Mouse (Mus musculus): ENCODE measurements at regions not wholly inside any gene's neighbourhood (a gene's known extent, or its start where the extent isn't known, plus 50 kb on each side); places are given as distances from the start of the nearest gene placed in this dataset.
A peak's percentile ranks its signal among the peaks of the same experiment; 100 is the strongest.

- no peak for DNase-seq (ENCODE audit: low spot score in 2 of 2)
These were observed 101.4 kb upstream of the Prok2 start for GRCm38 (mm10) chr6:99827625-99828024.

GRCm38 (mm10) chr6:99824808-99825207, 98.6 kb upstream of the Prok2 start:
- no peak for DNase-seq (ENCODE audit: low spot score in 2 of 2)

DNA sequence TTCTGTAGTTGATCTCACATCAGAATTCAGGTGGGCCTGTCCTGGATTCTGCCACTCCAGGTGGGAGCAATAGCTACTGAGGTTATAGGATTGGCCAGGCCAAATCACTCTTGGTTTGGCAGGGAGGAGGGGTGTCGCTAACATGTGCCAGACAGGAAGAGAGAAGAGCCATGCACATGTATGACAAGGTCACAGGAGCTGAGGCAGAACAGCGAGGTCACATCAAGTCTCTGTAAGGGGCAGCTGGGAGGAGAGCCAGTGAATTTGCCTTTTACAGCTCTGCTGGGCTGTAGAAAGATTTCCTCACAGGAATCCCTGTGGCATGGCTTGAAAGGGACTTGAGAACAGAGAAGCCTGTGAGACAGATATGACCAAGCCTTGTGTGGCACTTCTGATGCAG, 96.3 kb upstream of the Prok2 start:
- DNase-seq (ENCODE audit: low spot score in 2 of 2), result no peak

DNA sequence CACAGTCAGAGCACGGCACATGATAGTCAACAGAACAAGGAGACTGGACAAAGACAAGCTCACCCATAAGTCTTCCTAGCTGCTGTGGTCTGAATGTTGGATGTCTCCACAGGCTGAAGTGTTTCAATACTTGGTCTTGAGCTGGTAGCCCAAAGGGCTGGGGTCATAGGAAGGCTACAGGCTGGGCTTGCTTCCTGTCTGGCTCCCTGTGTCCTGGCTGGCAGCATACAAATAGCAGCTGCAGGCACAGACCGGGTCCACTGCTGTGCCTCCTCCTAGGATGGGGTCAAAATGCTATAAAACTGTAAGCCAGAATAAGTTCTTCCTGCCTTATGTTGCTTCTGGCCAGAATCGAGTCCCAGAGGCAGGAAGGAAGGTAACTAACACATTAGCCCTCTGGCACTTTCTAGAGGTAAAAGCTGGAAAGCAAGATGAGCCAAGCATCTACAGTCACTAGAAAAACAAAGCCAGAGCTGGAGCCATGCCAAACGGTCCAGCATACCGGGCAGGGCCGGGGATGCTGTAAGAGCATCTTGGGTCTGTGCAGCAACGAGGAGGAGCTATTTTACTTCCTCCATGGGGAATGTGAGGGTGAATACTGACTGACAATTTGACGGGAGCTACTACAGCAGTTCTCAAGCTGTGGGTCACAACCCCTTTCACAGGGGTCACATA, 93.2 kb upstream of the Prok2 start:
- no peak for DNase-seq (ENCODE audit: low spot score in 2 of 2)

- DNase-seq (ENCODE audit: low spot score in 2 of 2), result no peak
These were observed 92.3 kb upstream of the Prok2 start for GRCm38 (mm10) chr6:99818486-99818885.

- no peak for DNase-seq (ENCODE audit: low spot score in 2 of 2)
These were observed 91.1 kb upstream of the Prok2 start for GRCm38 (mm10) chr6:99817245-99817644.

- peak in 1 of 2 experiments; percentile 52 for DNase-seq (ENCODE audit: low spot score in 2 of 2)
These were observed 86.9 kb upstream of the Prok2 start for GRCm38 (mm10) chr6:99813102-99813501.

DNA sequence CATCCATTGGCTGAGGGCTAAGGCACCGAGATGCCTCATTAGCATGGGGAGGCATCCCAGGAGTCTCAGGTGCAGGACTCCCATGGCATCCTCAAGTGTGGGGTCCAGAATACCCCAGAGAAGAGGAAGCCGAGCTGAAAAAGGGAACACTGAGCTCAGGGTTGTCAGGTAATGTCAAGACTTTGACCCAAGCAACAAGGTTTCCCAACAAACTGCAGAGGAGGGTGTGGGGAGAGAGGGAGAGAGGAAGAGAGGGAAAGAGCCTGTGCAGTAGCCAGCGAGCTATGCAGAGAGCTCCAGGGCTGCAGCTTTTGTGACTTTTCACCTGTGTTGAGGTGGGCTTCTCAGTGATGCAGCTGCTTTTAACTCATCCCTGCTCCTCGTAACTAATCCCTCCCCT, 85.7 kb upstream of the Prok2 start:
- DNase-seq (ENCODE audit: low spot score in 2 of 2), result no peak

GRCm38 (mm10) chr6:99810974-99811798, 85.0 kb upstream of the Prok2 start:
- peak; percentile 30 to 56 for DNase-seq (ENCODE audit: low spot score in 2 of 2)

DNA sequence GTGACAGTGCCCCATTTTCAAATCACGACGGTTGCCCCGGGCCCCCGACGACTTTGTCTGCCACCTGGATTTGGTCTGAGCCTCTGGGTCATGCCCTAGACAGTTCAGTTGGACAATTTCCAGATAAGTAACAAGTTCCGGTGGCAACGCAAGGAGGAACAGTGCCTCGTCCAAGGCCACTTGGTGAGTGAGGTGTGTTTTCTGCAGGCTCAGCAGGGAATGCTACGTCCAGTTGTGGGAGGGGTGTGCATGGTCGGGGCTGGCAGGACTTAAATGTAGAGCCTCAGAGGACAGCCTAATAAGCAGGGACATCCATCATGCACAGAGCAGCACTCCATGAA, 78.7 kb upstream of the Prok2 start:
- no peak for DNase-seq (ENCODE audit: low spot score in 2 of 2)

DNA sequence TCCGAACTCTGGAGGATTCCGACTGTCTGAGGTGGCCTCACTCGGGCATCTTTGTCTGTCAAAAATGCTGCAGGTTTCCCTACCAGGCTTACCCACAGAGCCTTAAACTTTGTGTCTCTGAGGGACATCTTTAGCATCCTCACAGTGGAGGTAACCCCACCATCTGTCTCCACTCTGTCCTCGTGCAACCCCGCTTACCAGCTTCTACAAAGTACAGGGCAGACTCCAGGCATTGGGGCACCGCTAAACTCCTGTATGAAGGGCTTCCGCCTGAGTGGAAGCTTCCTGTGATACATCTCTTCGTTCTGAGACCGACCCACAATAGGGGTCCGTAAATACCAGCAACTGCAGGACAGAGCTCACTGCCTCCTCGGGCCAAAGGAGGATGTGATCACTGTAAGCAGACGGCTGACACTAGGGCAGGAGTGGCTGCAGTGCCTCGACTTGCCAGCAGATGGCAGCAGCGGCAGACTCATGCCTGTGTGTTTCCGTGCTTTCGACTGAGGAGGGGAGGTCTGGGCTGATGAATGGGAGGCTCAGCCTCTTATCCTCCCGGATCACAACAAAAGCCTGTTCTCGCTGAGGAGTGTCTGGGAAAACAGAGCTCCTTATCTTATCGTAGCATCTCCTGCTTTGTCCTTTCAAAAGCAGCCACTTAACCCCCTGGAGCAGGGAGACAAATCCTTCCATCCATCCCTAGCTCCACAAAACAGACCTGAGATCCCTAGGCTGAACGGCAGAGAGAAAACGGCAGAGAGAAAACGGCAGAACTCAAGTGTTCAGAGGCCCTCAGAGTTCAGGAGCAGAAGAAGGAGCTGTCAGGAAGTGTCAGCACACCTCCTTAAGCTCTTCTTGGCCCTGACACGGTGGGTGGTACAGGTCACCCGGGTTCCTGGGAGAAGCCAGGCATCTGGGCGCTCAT, 78.1 kb upstream of the Prok2 start:
- peak; percentile 80 to 95 for DNase-seq (ENCODE audit: low spot score in 2 of 2)

DNA sequence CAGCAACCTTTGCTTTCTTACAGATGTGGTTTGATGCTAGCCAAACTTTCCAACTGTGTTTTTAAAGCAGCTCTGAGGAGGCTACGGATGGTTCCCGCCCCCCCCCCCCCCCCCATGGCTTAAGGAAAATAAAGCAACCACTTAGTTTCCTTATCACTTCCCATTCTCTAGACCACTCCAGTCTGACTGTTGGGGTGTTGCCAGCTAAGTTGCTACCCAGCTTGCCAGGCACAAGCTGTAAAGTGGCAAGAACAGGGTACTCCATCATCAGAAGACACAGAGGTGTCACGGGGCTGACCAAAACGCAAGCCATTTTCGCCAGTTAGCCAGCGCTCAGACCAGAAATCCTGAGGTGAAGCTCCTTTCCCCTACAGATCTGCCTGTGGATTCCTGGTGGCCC, 74.7 kb upstream of the Prok2 start:
- no peak for DNase-seq (ENCODE audit: low spot score in 2 of 2)

DNA sequence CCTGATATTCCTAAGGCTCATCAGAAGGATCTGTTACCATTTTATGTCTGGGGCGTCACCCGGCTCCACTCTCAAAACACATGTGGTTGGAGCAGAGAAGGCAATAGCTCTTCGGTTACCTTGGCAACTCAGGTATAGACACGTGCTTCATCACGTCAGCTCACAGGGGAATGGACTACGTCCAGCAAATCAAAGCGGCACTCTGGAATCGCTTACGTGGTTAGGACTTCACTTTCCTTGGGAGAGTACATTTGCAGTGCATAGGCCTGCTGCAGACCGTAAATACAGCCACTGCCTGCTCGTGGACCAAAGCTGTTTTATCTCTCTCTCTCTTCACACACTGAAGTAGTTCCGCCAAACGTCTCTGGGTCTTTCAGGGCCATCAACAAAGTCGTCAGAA, 74.1 kb upstream of the Prok2 start:
- DNase-seq (ENCODE audit: low spot score in 2 of 2), result no peak

- DNase-seq (ENCODE audit: low spot score in 2 of 2), result no peak
These were observed 70.2 kb upstream of the Prok2 start for GRCm38 (mm10) chr6:99796390-99796789.

DNA sequence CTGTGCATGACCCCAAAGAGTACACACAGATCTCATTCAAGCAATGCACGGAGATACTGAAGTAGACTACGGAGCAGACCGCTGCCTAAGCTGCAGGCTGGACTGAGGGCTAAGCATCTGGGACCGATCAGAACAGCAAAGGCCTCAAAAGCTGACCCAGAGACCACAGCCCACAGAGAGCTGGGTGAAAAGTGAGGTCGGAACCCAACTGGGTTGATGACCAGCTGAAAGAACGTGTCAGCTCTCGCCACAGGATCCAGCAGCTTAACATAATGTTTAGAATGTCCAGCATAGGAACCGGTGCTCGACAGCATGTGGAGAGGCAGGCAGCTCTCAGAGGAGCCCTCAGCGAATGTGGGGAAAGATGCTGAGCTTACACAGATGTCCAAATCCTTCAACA, 67.4 kb upstream of the Prok2 start:
- no peak for DNase-seq (ENCODE audit: low spot score in 2 of 2)

GRCm38 (mm10) chr6:99792353-99792752, 66.2 kb upstream of the Prok2 start:
- no peak for DNase-seq (ENCODE audit: low spot score in 2 of 2)

- DNase-seq (ENCODE audit: low spot score in 2 of 2), result no peak
These were observed 60.8 kb upstream of the Prok2 start for GRCm38 (mm10) chr6:99786977-99787376.

DNA sequence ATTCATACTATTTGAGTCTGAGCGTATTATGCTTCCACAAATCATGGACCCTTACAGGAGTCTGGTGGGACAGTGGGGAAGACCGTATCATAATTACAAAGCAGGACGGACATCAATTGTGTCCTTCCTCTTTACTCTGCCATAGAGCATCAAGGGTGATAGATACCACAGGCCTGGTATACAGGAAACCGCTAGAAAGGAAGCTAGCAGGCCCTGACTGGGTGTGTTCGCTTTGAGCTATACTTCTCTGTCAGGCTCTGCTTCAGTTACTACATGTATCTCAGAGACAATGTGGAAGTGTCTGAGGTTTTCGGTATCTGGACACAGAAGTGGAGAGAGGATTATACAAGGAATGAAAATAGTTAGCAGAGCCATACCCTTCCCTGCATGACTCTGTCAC, 59.0 kb upstream of the Prok2 start:
- no peak for DNase-seq (ENCODE audit: low spot score in 2 of 2)

- no peak for DNase-seq (ENCODE audit: low spot score in 2 of 2)
These were observed 58.6 kb upstream of the Prok2 start for GRCm38 (mm10) chr6:99784804-99785203.

- no peak for DNase-seq (ENCODE audit: low spot score in 2 of 2)
These were observed 58.1 kb upstream of the Prok2 start for GRCm38 (mm10) chr6:99784285-99784684.

- DNase-seq (ENCODE audit: low spot score in 2 of 2), result no peak
These were observed 56.8 kb upstream of the Prok2 start for GRCm38 (mm10) chr6:99782996-99783395.
